8 mouse cellular contexts compared by ENCODE assay signal in the genomic region with DNA sequence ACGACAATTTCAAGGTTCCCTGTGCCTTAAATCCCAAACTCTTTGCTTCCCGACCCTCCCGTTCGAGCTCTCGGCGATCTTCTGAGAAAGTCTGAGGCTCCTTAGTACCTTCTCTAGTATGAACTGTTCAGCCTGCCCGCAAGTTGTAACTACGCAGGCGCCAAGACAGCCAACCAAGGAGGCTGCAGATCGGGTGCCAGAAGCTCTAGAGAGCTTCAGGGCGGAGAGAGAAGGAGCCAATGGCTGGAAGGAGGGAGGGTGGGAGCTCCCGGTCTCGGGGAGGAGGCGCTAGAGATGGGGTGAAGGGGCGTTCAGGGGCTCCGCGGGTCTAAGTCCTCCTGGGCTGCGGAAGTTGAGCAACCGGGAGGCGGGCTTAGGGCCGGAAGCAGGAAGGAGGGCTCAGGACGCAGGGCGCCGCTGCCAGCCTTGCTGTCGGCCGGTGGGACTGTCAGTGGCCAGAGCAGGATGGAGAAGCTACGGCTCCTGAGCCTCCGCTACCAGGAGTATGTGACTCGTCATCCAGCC. TPM values are rescaled to one million over a fixed set of nuclear protein-coding genes. Genes with fewer than 3 reads are reported as not detected.
A peak's percentile ranks its signal among the peaks of the same experiment; 100 is the strongest.
DNase-seq lines count a peak whose midpoint lies in the region; ATAC-seq and TF ChIP-seq lines count a peak whose summit lies in the region.

No protein-coding gene starts in this region.

- peaks cover 29% of the 10 kb centered on the region for H3K36me3 ChIP-seq in forebrain, embryonic 10.5 days (replicated peaks)
- H3K36me3 ChIP-seq in heart, embryonic 15.5 days, result peaks cover 20% of the 10 kb centered on the region
- H3K36me3 ChIP-seq in liver, embryonic 14.5 days (replicated peaks; ENCODE audit: control insufficient read depth, insufficient read depth, low read depth), result peaks cover 6% of the 10 kb centered on the region; the same call in 1 of the 2 replicates
- peaks cover 3% of the 10 kb centered on the region for H3K36me3 ChIP-seq in neural tube, embryonic 11.5 days (ENCODE audit: control insufficient read depth, insufficient read depth, low read length)
- peaks cover 13% of the 10 kb centered on the region; the same call in 1 of the 2 replicates for H3K36me3 ChIP-seq in stomach, postnatal 0 days (ENCODE audit: control insufficient read depth, insufficient read depth, low read length)

- DNase-seq in CD8-positive naive resting alpha-beta T cell, adult 2 months (ENCODE audit: low read depth in 2 of 2, low spot score in 2 of 2), result peak; percentile 93
- peak; percentile 92 for DNase-seq in c-Kit-positive CD71-negative TER-119-negative erythroid progenitor cells, embryonic 14.5 days (ENCODE audit: low read depth)
- peak; percentile 93 for DNase-seq in forebrain, embryonic 10.5 days (ENCODE audit: extremely low spot score, low spot score)
- peak; percentile 95 to 99 for DNase-seq in kidney, postnatal 25 days
- DNase-seq in liver, embryonic 14.5 days (ENCODE audit: low read depth in 3 of 3, low spot score in 3 of 3), result peak; percentile 91 to 93 (median 92)
- peak; percentile 94 for DNase-seq in neural tube, embryonic 11.5 days (ENCODE audit: low spot score)
- DNase-seq in stomach, postnatal 0 days (ENCODE audit: low spot score), result peak; percentile 97

- no peak; the same call in 1 of the 2 replicates for TF ChIP-seq EP300 in liver, embryonic 14.5 days (IDR thresholded peaks at IDR 0.05; ENCODE audit: low read depth)
- TF ChIP-seq EP300 in stomach, postnatal 0 days (optimal IDR thresholded peaks at IDR 0.05), result no peak

- H3K27ac ChIP-seq in forebrain, embryonic 10.5 days, result peak overlapping the region; percentile 90
- H3K27ac ChIP-seq in heart, embryonic 15.5 days, result peak overlapping the region; percentile 84
- peak overlapping the region; percentile 65 for H3K27ac ChIP-seq in liver, embryonic 14.5 days
- H3K27ac ChIP-seq in neural tube, embryonic 11.5 days (ENCODE audit: low read depth, low read length), result peak overlapping the region; percentile 63
- H3K27ac ChIP-seq in stomach, postnatal 0 days (replicated peaks), result peak overlapping the region; percentile 94

- under 1% methylated on average over 29 of the region's 29 CpGs for WGBS in forebrain, embryonic 10.5 days
- WGBS in heart, embryonic 15.5 days, result 1% methylated on average over 29 of the region's 29 CpGs
- under 1% methylated on average over 29 of the region's 29 CpGs for WGBS in liver, embryonic 14.5 days (ENCODE audit: insufficient replicate concordance)
- under 1% methylated on average over 29 of the region's 29 CpGs for WGBS in neural tube, embryonic 11.5 days
- under 1% methylated on average over 29 of the region's 29 CpGs for WGBS in stomach, postnatal 0 days

- peaks cover 60% of the 10 kb centered on the region for H3K4me1 ChIP-seq in forebrain, embryonic 10.5 days
- H3K4me1 ChIP-seq in heart, embryonic 15.5 days (replicated peaks), result peaks cover 35% of the 10 kb centered on the region
- peaks cover 4 to 13% of the 10 kb centered on the region in 2 experiments; a peak in 3 of 4 replicates for H3K4me1 ChIP-seq in liver, embryonic 14.5 days (replicated peaks; ENCODE audit: control insufficient read depth in 2 of 2, insufficient read depth in 2 of 2, low read length in 1 of 2)
- peaks cover 23% of the 10 kb centered on the region for H3K4me1 ChIP-seq in neural tube, embryonic 11.5 days (ENCODE audit: control insufficient read depth, insufficient read depth, low read length)
- H3K4me1 ChIP-seq in stomach, postnatal 0 days (replicated peaks; ENCODE audit: control insufficient read depth, insufficient read depth), result peaks cover 6% of the 10 kb centered on the region; the same call in 1 of the 2 replicates

- peak overlapping the region; percentile 85 for H3K4me2 ChIP-seq in heart, embryonic 15.5 days
- H3K4me2 ChIP-seq in liver, embryonic 14.5 days (ENCODE audit: low read depth), result peak overlapping the region; percentile 98
- H3K4me2 ChIP-seq in neural tube, embryonic 11.5 days (ENCODE audit: low read depth), result peak overlapping the region; percentile 74
- H3K4me2 ChIP-seq in stomach, postnatal 0 days (replicated peaks; ENCODE audit: low read depth), result peak overlapping the region; percentile 88

- H3K9me3 ChIP-seq in forebrain, embryonic 10.5 days, result no peaks in the 10 kb centered on the region
- no peaks in the 10 kb centered on the region for H3K9me3 ChIP-seq in heart, embryonic 15.5 days (replicated peaks)
- H3K9me3 ChIP-seq in liver, embryonic 14.5 days (ENCODE audit: control insufficient read depth, low read length), result no peaks in the 10 kb centered on the region
- no peaks in the 10 kb centered on the region for H3K9me3 ChIP-seq in neural tube, embryonic 11.5 days (ENCODE audit: control insufficient read depth, low read length)
- no peaks in the 10 kb centered on the region for H3K9me3 ChIP-seq in stomach, postnatal 0 days (ENCODE audit: control insufficient read depth, low read length)

- peak overlapping the region; percentile 66 for H3K4me3 ChIP-seq in forebrain, embryonic 10.5 days
- peak overlapping the region; percentile 75 for H3K4me3 ChIP-seq in heart, embryonic 15.5 days
- H3K4me3 ChIP-seq in liver, embryonic 14.5 days (ENCODE audit: insufficient read depth in 1 of 2, low read depth in 2 of 2, low read length in 2 of 2), result peak overlapping the region; percentile 66 to 88
- H3K4me3 ChIP-seq in neural tube, embryonic 11.5 days (ENCODE audit: low read depth, low read length), result peak overlapping the region; percentile 59
- H3K4me3 ChIP-seq in stomach, postnatal 0 days (ENCODE audit: low read depth, low read length), result peak overlapping the region; percentile 74

- TF ChIP-seq CTCF in liver, embryonic 14.5 days (IDR thresholded peaks at IDR 0.05; ENCODE audit: low read depth), result no peak
- no peak; the same call in 1 of the 2 replicates for TF ChIP-seq CTCF in stomach, postnatal 0 days (IDR thresholded peaks at IDR 0.05; ENCODE audit: low read depth)

- ATAC-seq in heart, embryonic 15.5 days (replicated peaks; ENCODE audit: insufficient number of reproducible peaks, insufficient read depth, low FRiP score, low read depth), result peak; percentile 95
- peak; percentile 95 for ATAC-seq in liver, embryonic 14.5 days (ENCODE audit: insufficient read depth)
- ATAC-seq in neural tube, embryonic 11.5 days (ENCODE audit: insufficient read depth, low FRiP score, low TSS enrichment), result peak; percentile 86
- ATAC-seq in stomach, postnatal 0 days (ENCODE audit: low FRiP score, low TSS enrichment), result peak; percentile 96

- H3K27me3 ChIP-seq in forebrain, embryonic 10.5 days (ENCODE audit: poor library complexity, severe bottlenecking), result peaks cover 31% of the 10 kb centered on the region
- H3K27me3 ChIP-seq in heart, embryonic 15.5 days, result peaks cover 34% of the 10 kb centered on the region
- H3K27me3 ChIP-seq in liver, embryonic 14.5 days (ENCODE audit: control insufficient read depth, insufficient read depth, low read length), result peaks cover 24% of the 10 kb centered on the region
- peaks cover 8% of the 10 kb centered on the region for H3K27me3 ChIP-seq in neural tube, embryonic 11.5 days (ENCODE audit: control insufficient read depth, insufficient read depth, low read length)
- H3K27me3 ChIP-seq in stomach, postnatal 0 days (ENCODE audit: control insufficient read depth, insufficient read depth, low read length), result no peaks in the 10 kb centered on the region

- peak overlapping the region; percentile 73 for H3K9ac ChIP-seq in heart, embryonic 15.5 days
- H3K9ac ChIP-seq in liver, embryonic 14.5 days (replicated peaks), result peak overlapping the region; percentile 66
- peak overlapping the region; percentile 55 for H3K9ac ChIP-seq in neural tube, embryonic 11.5 days (ENCODE audit: low read length)
- H3K9ac ChIP-seq in stomach, postnatal 0 days (ENCODE audit: low read length), result peak overlapping the region; percentile 79

RNA-seq across cellular contexts. Expression of a gene that starts 0.5 kb away (rescaled TPM):
- 31.9 and 33.5 TPM in 2 replicates for polyA plus RNA-seq in forebrain, embryonic 10.5 days (2016; fragmentation: Nextera tagmentation; extraction: Ambion mirVana)
- polyA plus RNA-seq in heart, embryonic 15.5 days (2015; fragmentation: Nextera tagmentation; extraction: Ambion mirVana), result 1.6 and 3.4 TPM in 2 replicates
- 3.1 and 3.2 TPM in 2 replicates for polyA plus RNA-seq in liver, embryonic 14.5 days (2012; rRNA removed)
- polyA plus RNA-seq in liver, embryonic 14.5 days (2014; fragmentation: Nextera tagmentation; extraction: Ambion mirVana), result 1.9 and 2.3 TPM in 2 replicates
- polyA plus RNA-seq in neural tube, embryonic 11.5 days (2014; fragmentation: Nextera tagmentation; extraction: Ambion mirVana), result 3.0 and 4.9 TPM in 2 replicates
- polyA plus RNA-seq in stomach, postnatal 0 days (2015; fragmentation: Nextera tagmentation; extraction: Ambion mirVana), result 8.7 and 9.4 TPM in 2 replicates

RNA-seq across cellular contexts. Expression of a gene that starts 0.7 kb away (rescaled TPM):
- polyA plus RNA-seq in forebrain, embryonic 10.5 days (2016; fragmentation: Nextera tagmentation; extraction: Ambion mirVana), result 23.8 and 24.6 TPM in 2 replicates
- polyA plus RNA-seq in heart, embryonic 15.5 days (2015; fragmentation: Nextera tagmentation; extraction: Ambion mirVana), result 14.8 and 19.0 TPM in 2 replicates
- 14.8 and 15.5 TPM in 2 replicates for polyA plus RNA-seq in liver, embryonic 14.5 days (2012; rRNA removed)
- 19.5 and 20.9 TPM in 2 replicates for polyA plus RNA-seq in liver, embryonic 14.5 days (2014; fragmentation: Nextera tagmentation; extraction: Ambion mirVana)
- 21.5 and 22.4 TPM in 2 replicates for polyA plus RNA-seq in neural tube, embryonic 11.5 days (2014; fragmentation: Nextera tagmentation; extraction: Ambion mirVana)
- 33.5 and 38.3 TPM in 2 replicates for polyA plus RNA-seq in stomach, postnatal 0 days (2015; fragmentation: Nextera tagmentation; extraction: Ambion mirVana)

RNA-seq across cellular contexts. Expression of a gene that starts 7.2 kb away (rescaled TPM):
- 3.9 and 4.4 TPM in 2 replicates for polyA plus RNA-seq in forebrain, embryonic 10.5 days (2016; fragmentation: Nextera tagmentation; extraction: Ambion mirVana)
- polyA plus RNA-seq in heart, embryonic 15.5 days (2015; fragmentation: Nextera tagmentation; extraction: Ambion mirVana), result 1.2 and 1.7 TPM in 2 replicates
- 0.63 and 1.1 TPM in 2 replicates for polyA plus RNA-seq in liver, embryonic 14.5 days (2012; rRNA removed)
- polyA plus RNA-seq in liver, embryonic 14.5 days (2014; fragmentation: Nextera tagmentation; extraction: Ambion mirVana), result 0.66 and 0.85 TPM in 2 replicates
- 1.0 and 3.1 TPM in 2 replicates for polyA plus RNA-seq in neural tube, embryonic 11.5 days (2014; fragmentation: Nextera tagmentation; extraction: Ambion mirVana)
- polyA plus RNA-seq in stomach, postnatal 0 days (2015; fragmentation: Nextera tagmentation; extraction: Ambion mirVana), result 1.7 and 2.3 TPM in 2 replicates

RNA-seq across cellular contexts. Expression of a gene that starts 25.9 kb away (rescaled TPM):
- polyA plus RNA-seq in forebrain, embryonic 10.5 days (2016; fragmentation: Nextera tagmentation; extraction: Ambion mirVana), result 47.0 and 48.1 TPM in 2 replicates
- polyA plus RNA-seq in heart, embryonic 15.5 days (2015; fragmentation: Nextera tagmentation; extraction: Ambion mirVana), result 5.7 and 9.7 TPM in 2 replicates
- 1.2 TPM in 2 replicates for polyA plus RNA-seq in liver, embryonic 14.5 days (2012; rRNA removed)
- 0.43 and 0.62 TPM in 2 replicates for polyA plus RNA-seq in liver, embryonic 14.5 days (2014; fragmentation: Nextera tagmentation; extraction: Ambion mirVana)
- 39.1 and 44.2 TPM in 2 replicates for polyA plus RNA-seq in neural tube, embryonic 11.5 days (2014; fragmentation: Nextera tagmentation; extraction: Ambion mirVana)
- polyA plus RNA-seq in stomach, postnatal 0 days (2015; fragmentation: Nextera tagmentation; extraction: Ambion mirVana), result 10.3 and 12.5 TPM in 2 replicates

RNA-seq across cellular contexts. Expression of a gene that starts 58.7 kb away (rescaled TPM):
- polyA plus RNA-seq in forebrain, embryonic 10.5 days (2016; fragmentation: Nextera tagmentation; extraction: Ambion mirVana), result 25.5 and 27.3 TPM in 2 replicates
- 15.8 and 20.9 TPM in 2 replicates for polyA plus RNA-seq in heart, embryonic 15.5 days (2015; fragmentation: Nextera tagmentation; extraction: Ambion mirVana)
- polyA plus RNA-seq in liver, embryonic 14.5 days (2012; rRNA removed), result 5.9 and 6.2 TPM in 2 replicates
- 6.0 and 7.2 TPM in 2 replicates for polyA plus RNA-seq in liver, embryonic 14.5 days (2014; fragmentation: Nextera tagmentation; extraction: Ambion mirVana)
- polyA plus RNA-seq in neural tube, embryonic 11.5 days (2014; fragmentation: Nextera tagmentation; extraction: Ambion mirVana), result 21.4 and 22.3 TPM in 2 replicates
- polyA plus RNA-seq in stomach, postnatal 0 days (2015; fragmentation: Nextera tagmentation; extraction: Ambion mirVana), result 14.8 and 17.3 TPM in 2 replicates

Comparison
In these comparisons a context has a peak if more than half of its experiments do, and no peak if none do; other contexts are left out.
1. Peak in every context shown above with its lines: DNase-seq, ATAC-seq, H3K4me3 ChIP-seq and H3K27ac ChIP-seq.